Mouse (Mus musculus) CD4-positive, CD25-positive, alpha-beta regulatory T cell, adult 9 weeks (primary cell): ENCODE results near the gene Jmjd7. TPM values are rescaled to one million over a fixed set of nuclear protein-coding genes. Genes with fewer than 3 reads are reported as not detected.

Source experiments
- polyA plus RNA-seq: library from polyadenylated mRNA; unstranded; fragments of 100-300 nt; shearing (Covaris generic); gene quantifications from one replicate; pipeline ENCODE4 v1.2.1, GENCODE M21; 2017

The Jmjd7 gene
- 25.8 TPM for polyA plus RNA-seq

GRCm38 (mm10) chr2:120026984-120027949, at the start of gene Jmjd7, which contains the start of gene Gm28042:
Gene Jmjd7 (plus strand): TSS chr2:120027483.
Gene Gm28042 (plus strand): TSS chr2:120027493.

GRCm38 (mm10) chr2:120032726-120033467, 5.6 kb downstream of the Jmjd7 start, which contains the start of gene Pla2g4b:
Gene Pla2g4b (plus strand): TSS chr2:120033417.

Other genes starting within 250 kb of the Jmjd7 start
- gene Rpap1, start 239.9 kb upstream of the Jmjd7 start, polyA plus RNA-seq: 47.8 TPM
- gene Tyro3, start 229.8 kb upstream of the Jmjd7 start, polyA plus RNA-seq: 1.8 TPM
- gene Mga, start 130.3 kb upstream of the Jmjd7 start, polyA plus RNA-seq: 71.4 TPM
- 10.5 TPM for gene Mapkbp1, start 54.8 kb upstream of the Jmjd7 start, polyA plus RNA-seq
- gene Gm28042, start within 50 bp of the Jmjd7 start, polyA plus RNA-seq: 6.8 TPM
- gene Pla2g4b, start 5.9 kb downstream of the Jmjd7 start, polyA plus RNA-seq: 2.8 TPM
- gene Ehd4, start 127.1 kb downstream of the Jmjd7 start, polyA plus RNA-seq: 3.4 TPM
- gene Pla2g4e, start 217.9 kb downstream of the Jmjd7 start, polyA plus RNA-seq: not detected